Mouse (Mus musculus): ENCODE results near the gene Radil. TPM values are rescaled to one million over a fixed set of nuclear protein-coding genes. Genes with fewer than 3 reads are reported as not detected.
A peak's percentile ranks its signal among the peaks of the same experiment; 100 is the strongest.

Gene Radil
- total RNA-seq, 2 experiments from 2014 or later: not detected

DNA sequence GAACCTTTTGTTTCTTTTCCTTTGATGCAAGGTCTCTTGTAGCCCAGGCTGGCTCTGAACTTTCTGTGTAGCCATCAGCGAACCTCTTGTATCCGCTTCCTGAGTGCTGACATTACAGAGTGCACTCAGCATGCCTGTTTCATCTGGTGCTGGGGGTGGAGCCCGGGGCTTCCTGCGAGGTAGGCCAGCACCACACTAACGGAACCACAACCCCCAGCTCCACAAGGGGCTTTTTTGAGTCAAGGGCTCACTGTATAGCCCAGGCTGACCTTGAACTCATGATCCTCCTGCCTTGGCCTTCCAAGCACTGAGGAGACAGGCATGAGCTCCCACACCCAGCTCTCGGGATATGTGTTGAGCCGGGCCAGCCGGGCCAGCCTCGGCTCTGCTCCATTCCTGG, 100.1 kb downstream of the Radil start:
- no peak for ATAC-seq (ENCODE audit: poor library complexity, severe bottlenecking)

DNA sequence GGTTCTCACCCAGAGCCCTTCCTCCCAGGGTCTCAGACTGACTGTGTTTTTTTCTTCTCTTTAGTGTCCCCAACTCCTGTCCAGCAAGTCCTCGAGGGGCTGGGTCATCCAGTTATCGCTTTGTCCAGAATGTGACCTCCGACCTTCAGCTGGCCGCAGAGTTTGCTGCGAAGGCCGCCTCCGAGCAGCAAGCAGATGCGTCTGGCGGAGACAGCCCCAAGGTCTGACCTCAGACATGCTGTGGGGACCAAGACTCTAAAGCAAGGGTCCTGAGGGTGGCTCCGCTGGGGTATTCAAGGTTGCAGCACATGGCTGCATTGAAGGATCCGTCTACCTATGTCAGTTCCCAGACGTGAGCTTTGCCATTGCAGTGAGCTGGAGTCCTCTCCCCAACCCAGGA, 102.3 kb downstream of the Radil start:
- ATAC-seq (ENCODE audit: poor library complexity, severe bottlenecking): no peak

DNA sequence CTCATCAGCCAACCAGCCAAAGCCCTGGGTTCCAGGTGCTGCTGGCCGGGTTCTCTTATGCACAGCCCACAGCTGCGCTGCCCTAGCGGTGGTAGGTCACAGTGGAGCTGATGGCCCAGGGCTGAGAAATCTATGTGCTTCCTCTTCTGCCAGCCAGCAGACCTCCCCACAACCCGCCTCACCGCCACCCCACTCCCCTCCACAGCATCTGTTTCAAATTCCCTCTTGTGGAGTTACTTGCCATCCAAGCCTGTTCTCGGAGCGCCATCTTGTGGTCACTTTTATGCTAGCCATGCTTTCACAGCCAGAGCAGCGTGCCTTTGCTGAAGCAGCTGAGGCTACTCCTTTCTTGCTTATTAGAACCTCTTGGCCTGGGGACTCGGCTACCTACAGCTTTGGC, 102.8 kb downstream of the Radil start:
- peak; percentile 87 for ATAC-seq (ENCODE audit: poor library complexity, severe bottlenecking)

DNA sequence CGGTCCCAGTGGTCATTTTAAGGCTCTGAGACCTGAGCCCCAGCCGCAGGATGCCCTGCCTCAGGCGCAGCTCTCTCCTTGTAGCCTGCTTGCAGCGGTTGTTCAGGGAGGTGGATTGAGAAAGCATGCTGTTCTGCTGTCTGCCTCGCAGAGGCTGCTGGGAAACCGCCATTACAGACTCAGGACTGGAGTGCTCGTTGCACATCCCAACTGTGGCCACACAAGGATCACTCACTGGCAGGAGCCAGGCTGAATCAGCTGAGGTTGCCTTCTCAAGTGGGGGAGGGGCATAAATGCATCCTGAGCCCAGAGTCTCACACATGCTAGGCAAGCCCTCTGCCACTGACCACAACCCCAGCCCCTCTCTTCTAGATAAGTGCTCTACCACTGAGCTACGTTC, 105.2 kb downstream of the Radil start:
- no peak for ATAC-seq (ENCODE audit: poor library complexity, severe bottlenecking)

DNA sequence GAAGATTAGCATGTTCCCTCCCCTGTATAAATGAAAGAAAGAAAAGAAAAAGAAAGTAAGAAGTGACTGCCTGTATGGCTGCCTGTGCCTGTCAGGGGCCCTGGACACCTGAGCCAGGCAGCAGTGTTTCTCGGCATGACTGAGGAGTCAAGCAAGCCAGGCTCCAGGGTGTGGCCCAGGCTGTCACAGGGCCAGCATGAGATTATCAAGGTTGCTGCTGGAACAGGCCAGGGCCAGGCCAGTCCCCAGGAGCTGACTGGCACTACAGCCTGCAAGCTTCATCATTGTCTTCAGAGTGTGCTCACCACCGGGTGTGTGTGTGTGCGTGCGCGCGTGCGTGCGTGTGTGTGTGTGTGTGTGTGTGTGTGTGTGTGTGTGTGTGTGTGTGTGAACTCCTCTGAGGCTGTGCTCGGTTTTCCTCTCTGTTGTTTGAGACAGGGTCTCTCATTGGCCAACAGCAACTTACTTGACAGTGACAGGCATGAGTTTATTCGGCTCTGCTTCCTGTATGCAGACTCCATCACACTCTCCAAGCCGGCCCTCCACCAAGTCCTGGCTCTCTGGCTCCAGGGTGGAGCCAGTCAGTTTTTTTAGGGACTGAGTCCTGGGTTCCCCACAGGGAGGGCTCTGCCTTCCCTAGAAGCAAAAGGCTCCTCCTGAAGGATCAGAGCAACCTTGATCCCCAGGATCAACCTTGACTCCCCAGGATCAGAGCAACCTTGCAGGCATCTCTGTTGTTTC, 105.9 kb downstream of the Radil start:
- ATAC-seq (ENCODE audit: poor library complexity, severe bottlenecking): no peak

DNA sequence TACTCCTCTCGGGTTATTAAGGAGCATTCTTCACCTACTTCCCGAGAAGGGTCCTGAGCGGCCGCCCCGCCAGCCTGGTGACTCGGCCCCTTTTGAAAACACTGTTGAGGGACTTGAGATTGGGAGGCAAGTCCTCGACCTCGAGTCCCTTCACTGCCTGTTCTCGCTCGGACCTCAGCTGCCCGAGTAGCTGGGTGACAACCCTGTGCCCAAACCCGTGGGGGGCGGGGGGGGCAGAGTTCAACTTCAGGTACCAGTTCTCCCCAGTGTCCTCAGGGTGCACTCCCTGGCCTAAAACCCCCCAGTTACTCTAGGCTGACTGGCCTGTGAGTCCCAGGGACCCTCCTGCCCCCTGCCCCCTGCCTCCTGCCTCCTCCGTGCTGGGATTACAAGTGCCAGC, 106.9 kb downstream of the Radil start:
- ATAC-seq (ENCODE audit: poor library complexity, severe bottlenecking): no peak

DNA sequence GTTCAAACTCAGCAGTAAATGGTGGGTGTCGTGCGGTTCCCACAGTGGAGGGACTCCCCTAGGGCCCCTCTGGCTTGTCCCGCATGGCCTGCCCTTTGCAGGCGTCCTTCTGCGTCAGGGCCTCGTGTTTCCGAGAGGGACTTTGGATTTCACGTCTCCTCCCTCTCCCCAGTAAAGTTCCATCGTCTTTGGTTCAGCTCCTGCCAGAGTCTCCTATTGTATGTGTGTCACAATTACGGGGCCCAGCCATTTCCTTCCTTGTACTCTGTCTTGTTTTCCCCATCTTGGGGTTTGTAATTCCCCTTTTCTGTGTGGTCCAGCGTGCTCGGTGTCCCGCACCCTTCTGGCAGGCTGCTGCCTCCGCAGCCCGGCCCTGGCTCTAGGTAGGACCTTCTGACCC, 107.4 kb downstream of the Radil start:
- peak; percentile 20 for ATAC-seq (ENCODE audit: poor library complexity, severe bottlenecking)

DNA sequence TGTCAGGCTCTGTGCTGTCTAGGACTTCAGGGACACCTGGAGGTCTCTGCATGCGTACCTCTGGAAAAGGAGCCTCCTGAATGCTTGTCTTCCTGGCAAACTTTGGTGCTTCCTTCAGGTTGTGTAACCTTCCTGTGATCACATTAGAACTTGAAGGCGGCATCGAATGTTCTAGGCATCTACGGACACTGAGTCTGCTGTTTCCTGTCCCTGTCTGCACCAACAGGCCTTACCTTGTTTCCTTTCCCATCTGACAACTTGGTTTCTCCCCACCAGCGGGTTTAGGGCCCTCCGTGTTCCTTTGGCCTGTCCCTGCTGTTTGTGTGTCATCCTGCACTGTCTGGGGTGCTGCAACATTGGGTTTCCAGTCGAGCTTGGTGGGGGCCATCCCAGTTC, 108.9 kb downstream of the Radil start:
- ATAC-seq (ENCODE audit: poor library complexity, severe bottlenecking): no peak

DNA sequence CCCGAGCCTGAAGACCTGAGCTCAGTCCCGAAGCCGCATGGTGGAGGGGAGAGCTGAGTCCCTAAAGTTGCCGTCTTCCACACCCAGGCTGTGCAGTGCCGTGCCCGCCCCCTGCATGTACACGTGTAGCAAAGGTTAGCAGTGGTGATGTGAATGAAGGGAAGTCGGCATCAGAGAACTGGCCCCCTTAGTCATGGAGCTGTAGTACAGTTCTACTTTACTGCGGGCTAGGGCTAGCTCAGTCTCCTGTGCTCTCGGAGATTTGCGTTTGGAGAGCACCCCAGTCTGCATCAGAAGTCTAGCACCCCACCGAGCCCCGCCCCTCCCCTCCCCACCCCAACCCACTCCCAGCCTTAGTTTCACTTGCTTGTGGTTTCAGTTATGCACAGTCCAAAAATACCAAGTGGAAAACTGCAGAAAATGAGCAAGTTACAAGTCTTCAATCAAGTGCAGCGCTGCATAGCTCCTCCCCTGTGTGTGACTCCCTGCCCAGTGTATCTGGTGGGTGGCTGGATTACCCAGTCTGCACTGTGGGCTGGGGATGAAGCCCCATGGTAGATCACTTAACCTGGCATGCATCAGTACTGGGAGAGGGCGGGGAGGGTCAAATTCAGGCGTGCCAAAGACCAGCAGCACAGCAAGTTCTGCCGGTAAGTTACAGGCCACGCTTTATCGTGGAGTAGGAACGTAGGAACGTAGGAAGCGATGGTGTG, 109.4 kb downstream of the Radil start:
- ATAC-seq (ENCODE audit: poor library complexity, severe bottlenecking): peak; percentile 22

DNA sequence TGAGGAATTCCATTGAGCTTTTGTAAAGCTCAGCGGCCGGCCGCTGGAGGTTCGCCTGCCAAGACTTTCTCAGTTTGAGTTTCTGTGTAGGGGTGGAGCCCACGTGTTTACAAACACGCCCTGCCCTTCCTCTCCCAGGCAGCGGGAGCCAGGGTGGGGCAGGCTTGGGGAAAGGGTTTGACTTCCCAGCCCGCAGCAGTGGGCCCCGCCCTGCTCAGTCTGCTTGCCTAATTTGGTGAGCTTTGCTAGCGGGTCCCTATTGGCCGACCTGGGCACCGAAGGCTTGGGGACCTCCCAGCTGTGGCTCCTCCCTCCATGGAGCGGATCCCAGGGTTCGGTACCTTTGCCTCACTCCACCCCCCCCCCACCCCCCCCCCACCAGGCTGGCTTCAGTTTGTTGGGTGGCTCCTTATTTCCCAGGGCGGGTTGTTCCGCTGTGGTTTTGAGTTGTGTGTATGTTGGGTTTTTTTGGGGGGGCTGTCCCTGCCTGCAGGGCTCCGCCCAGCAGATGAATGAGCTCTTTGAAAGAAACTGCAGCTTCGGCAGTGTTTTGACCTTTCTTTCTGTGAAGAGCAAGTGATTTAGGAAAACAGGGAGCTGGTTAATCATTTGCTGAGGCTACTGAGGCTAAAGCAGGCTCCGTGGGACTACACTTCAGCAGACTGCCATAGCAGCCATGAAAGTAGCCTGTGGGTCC, 110.3 kb downstream of the Radil start:
- ATAC-seq (ENCODE audit: poor library complexity, severe bottlenecking): peak; percentile 76

DNA sequence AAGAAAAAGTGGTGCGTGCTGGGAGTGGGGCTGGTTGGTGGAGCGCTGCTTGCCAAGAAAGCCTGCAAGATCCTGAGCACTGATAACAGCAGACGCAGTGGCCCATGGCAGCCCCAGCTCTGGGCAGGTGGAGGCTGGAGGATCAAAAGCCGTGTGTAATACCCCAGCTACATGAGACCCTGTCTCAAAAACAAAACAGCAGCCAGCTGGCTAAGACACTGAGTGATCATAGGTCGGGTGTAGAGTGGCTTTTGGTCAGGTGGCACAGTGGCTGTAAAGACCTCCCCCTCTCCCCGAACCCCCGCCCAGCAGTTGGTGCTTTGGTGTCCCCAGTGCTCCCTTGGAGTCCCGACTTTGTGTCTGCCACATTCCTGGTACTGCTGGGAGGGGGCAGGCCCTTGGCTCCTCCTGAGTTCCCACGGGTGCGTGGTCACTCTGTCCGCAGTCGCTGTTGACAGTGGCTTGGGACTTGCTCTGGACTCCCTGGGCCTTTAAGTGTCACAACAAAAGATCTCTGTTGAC, 110.9 kb downstream of the Radil start:
- peak; percentile 2 for ATAC-seq (ENCODE audit: poor library complexity, severe bottlenecking)

DNA sequence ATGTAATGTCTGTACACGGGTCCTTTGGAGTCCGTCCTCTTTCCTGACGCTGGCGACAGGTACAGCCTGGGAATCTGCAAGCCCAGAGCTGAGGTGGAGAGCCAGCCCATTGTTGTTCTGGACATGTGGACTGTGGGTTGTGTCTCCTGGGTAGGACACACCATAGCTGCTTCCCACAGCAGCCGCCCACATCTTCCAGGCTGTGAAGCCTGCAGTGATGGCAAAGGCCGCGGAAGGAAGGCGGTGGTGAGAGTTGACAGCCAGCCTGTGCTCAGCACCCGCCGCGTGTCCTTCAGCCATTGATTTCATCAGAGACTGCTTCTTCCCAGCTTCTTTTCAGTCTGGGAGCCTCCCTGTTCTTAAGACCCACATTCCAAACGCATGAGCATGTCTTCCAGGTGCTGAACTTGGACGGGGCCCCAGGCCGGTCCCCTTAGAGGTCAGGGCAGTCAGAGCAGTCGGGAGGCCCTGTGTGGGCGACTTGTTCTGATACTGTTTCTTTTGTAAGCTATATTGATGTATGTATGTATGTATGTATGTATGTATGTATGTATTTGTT, 112.4 kb downstream of the Radil start:
- ATAC-seq (ENCODE audit: poor library complexity, severe bottlenecking): no peak

DNA sequence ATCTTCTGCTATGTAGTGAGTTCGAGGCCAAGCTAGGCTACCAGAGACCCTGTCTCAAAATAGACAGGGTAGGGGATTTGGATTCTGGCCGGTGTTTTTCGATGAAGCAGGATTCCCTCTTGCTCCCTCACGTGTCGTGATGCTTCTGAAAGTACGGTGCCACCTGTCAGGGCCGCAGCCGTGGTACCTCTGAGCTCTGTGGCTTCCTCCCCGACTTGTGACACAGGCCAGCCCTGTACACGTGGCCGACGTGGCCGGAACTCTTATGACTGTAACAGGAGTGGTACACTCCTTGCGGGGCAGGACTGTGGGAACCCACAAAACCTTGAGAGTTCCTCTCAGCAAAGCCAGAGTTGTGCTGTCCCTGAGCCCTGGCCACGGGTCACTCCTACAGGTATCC, 115.2 kb downstream of the Radil start:
- no peak for ATAC-seq (ENCODE audit: poor library complexity, severe bottlenecking)

Other genes starting within 250 kb of the Radil start
- 21.2 and 21.4 TPM in 2 replicates for gene Foxk1, start 149.6 kb downstream of the Radil start, total RNA-seq (2015)
- gene Foxk1, start 149.6 kb downstream of the Radil start, total RNA-seq (2017): 14.5 and 19.0 TPM in 2 replicates
- gene Ap5z1, start 87.2 kb downstream of the Radil start, total RNA-seq (2015): 10.3 and 10.7 TPM in 2 replicates
- gene Ap5z1, start 87.2 kb downstream of the Radil start, total RNA-seq (2017): 9.3 and 10.0 TPM in 2 replicates
- not detected in 2 replicates for gene Papolb, start 21.0 kb downstream of the Radil start, total RNA-seq (2015)
- not detected in 2 replicates for gene Papolb, start 21.0 kb downstream of the Radil start, total RNA-seq (2017)
- not detected in 2 replicates for gene Mmd2, start 57.7 kb upstream of the Radil start, total RNA-seq (2015)
- not detected in 2 replicates for gene Mmd2, start 57.7 kb upstream of the Radil start, total RNA-seq (2017)
- 15.0 and 16.9 TPM in 2 replicates for gene Wipi2, start 76.6 kb upstream of the Radil start, total RNA-seq (2015)
- gene Wipi2, start 76.6 kb upstream of the Radil start, total RNA-seq (2017): 20.5 and 26.6 TPM in 2 replicates
- not detected in 2 replicates for gene Slc29a4, start 141.4 kb upstream of the Radil start, total RNA-seq (2015)
- not detected in 2 replicates for gene Slc29a4, start 141.4 kb upstream of the Radil start, total RNA-seq (2017)